Mouse (Mus musculus): ENCODE measurements around the gene Zfp599. TPM values are rescaled to one million over a fixed set of nuclear protein-coding genes. Genes with fewer than 3 reads are reported as not detected.
"Not testable (repeated sequence)": the region's sequence is repeated elsewhere in the genome, so short reads cannot be mapped to it uniquely, and the experiment has no call there.

Zfp599 gene
- polyA plus RNA-seq, 1 experiment from 2014 or later: 7.6 TPM

- Histone ChIP-seq H3K4me3 (no peak overlapping the region), H3K27me3 (no peaks in the 10 kb centered on the region), H3K4me1 (no peaks in the 10 kb centered on the region), H3K9me3 (peaks cover 20% of the 10 kb centered on the region), H3K4me2 (no peak overlapping the region), H3K9ac (no peak overlapping the region), H3K36me3 (peaks cover 51% of the 10 kb centered on the region), H3K27ac (no peak overlapping the region)
- WGBS: 96% methylated on average over 4 of the region's 4 CpGs
- no peak for ATAC-seq (ENCODE audit: insufficient number of reproducible peaks, insufficient read depth, low FRiP score, low TSS enrichment, low read depth)
Measured at GRCm38 (mm10) chr9:22256579-22256978, 3.1 kb downstream of the Zfp599 start.

- Histone ChIP-seq H3K4me1 (no peaks in the 10 kb centered on the region), H3K36me3 (peaks cover 94% of the 10 kb centered on the region), H3K27ac (no peak overlapping the region), H3K4me3 (no peak overlapping the region), H3K9ac (no peak overlapping the region), H3K27me3 (no peaks in the 10 kb centered on the region), H3K9me3 (peaks cover 48% of the 10 kb centered on the region), H3K4me2 (no peak overlapping the region)
- ATAC-seq (ENCODE audit: insufficient number of reproducible peaks, insufficient read depth, low FRiP score, low TSS enrichment, low read depth): no peak
- 88% methylated on average over 2 of the region's 2 CpGs for WGBS
Measured at GRCm38 (mm10) chr9:22244242-22244641, 15.5 kb downstream of the Zfp599 start.

- no peak for ATAC-seq (ENCODE audit: insufficient number of reproducible peaks, insufficient read depth, low FRiP score, low TSS enrichment, low read depth)
- Histone ChIP-seq H3K9ac (no peak overlapping the region), H3K4me2 (no peak overlapping the region), H3K27me3 (no peaks in the 10 kb centered on the region), H3K4me1 (no peaks in the 10 kb centered on the region), H3K36me3 (peaks cover 94% of the 10 kb centered on the region), H3K9me3 (peaks cover 22% of the 10 kb centered on the region), H3K4me3 (no peak overlapping the region), H3K27ac (no peak overlapping the region)
- 93% methylated on average over 4 of the region's 4 CpGs for WGBS
Measured at GRCm38 (mm10) chr9:22240001-22240400, 19.7 kb downstream of the Zfp599 start.

- peaks cover 12% of the 10 kb centered on the region for H3K36me3 ChIP-seq
- no peak for ATAC-seq (ENCODE audit: insufficient number of reproducible peaks, insufficient read depth, low FRiP score, low TSS enrichment, low read depth)
Measured at GRCm38 (mm10) chr9:22230556-22230955, 29.1 kb downstream of the Zfp599 start.

GRCm38 (mm10) chr9:22230061-22230460, 29.6 kb downstream of the Zfp599 start:
- Histone ChIP-seq H3K4me3 (no peak overlapping the region), H3K27ac (no peak overlapping the region), H3K4me1 (no peaks in the 10 kb centered on the region), H3K9ac (no peak overlapping the region), H3K9me3 (no peaks in the 10 kb centered on the region), H3K36me3 (peaks cover 7% of the 10 kb centered on the region), H3K27me3 (no peaks in the 10 kb centered on the region), H3K4me2 (no peak overlapping the region)
- WGBS: 92% methylated on average over 3 of the region's 3 CpGs
- ATAC-seq (ENCODE audit: insufficient number of reproducible peaks, insufficient read depth, low FRiP score, low TSS enrichment, low read depth): no peak

More at GRCm38 (mm10) chr9:22230556-22230955, 29.1 kb downstream of the Zfp599 start:
- H3K27ac ChIP-seq: no peak overlapping the region
- no peaks in the 10 kb centered on the region for H3K9me3 ChIP-seq
- H3K27me3 ChIP-seq: no peaks in the 10 kb centered on the region
- H3K4me3 ChIP-seq: no peak overlapping the region
- H3K4me1 ChIP-seq: no peaks in the 10 kb centered on the region
- H3K4me2 ChIP-seq: no peak overlapping the region
- no peak overlapping the region for H3K9ac ChIP-seq

GRCm38 (mm10) chr9:22229386-22230026, 30.2 kb downstream of the Zfp599 start:
- 0 out of 2 replicates have a peak, but pooled peaks cover 4% of the 10 kb centered on the region for H3K36me3 ChIP-seq
- H3K4me1 ChIP-seq: no peaks in the 10 kb centered on the region
- 88% methylated on average over 7 of the region's 7 CpGs for WGBS
- no peak for ATAC-seq (ENCODE audit: insufficient number of reproducible peaks, insufficient read depth, low FRiP score, low TSS enrichment, low read depth)
- H3K9ac ChIP-seq: no peak overlapping the region
- no peak overlapping the region for H3K4me3 ChIP-seq
- H3K27me3 ChIP-seq: no peaks in the 10 kb centered on the region
- H3K4me2 ChIP-seq: no peak overlapping the region
- H3K9me3 ChIP-seq: no peaks in the 10 kb centered on the region
- H3K27ac ChIP-seq: no peak overlapping the region

- Histone ChIP-seq H3K4me3 (no peak overlapping the region), H3K36me3 (0 out of 2 replicates have a peak, but pooled peaks cover 4% of the 10 kb centered on the region), H3K27me3 (no peaks in the 10 kb centered on the region), H3K9ac (no peak overlapping the region), H3K9me3 (no peaks in the 10 kb centered on the region), H3K4me2 (no peak overlapping the region), H3K27ac (no peak overlapping the region), H3K4me1 (no peaks in the 10 kb centered on the region)
- no peak for ATAC-seq (ENCODE audit: insufficient number of reproducible peaks, insufficient read depth, low FRiP score, low TSS enrichment, low read depth)
- WGBS: 86% methylated on average over 15 of the region's 15 CpGs
Measured at GRCm38 (mm10) chr9:22226846-22227245, 32.8 kb downstream of the Zfp599 start.

GRCm38 (mm10) chr9:22226389-22226673, 33.4 kb downstream of the Zfp599 start:
- not testable (repeated sequence) for ATAC-seq (ENCODE audit: insufficient number of reproducible peaks, insufficient read depth, low FRiP score, low TSS enrichment, low read depth); H3K9me3 ChIP-seq; H3K27me3 ChIP-seq; H3K4me1 ChIP-seq; H3K27ac ChIP-seq; H3K36me3 ChIP-seq
- Histone ChIP-seq H3K9ac (peak overlapping the region; percentile 83), H3K4me2 (peak overlapping the region; percentile 76), H3K4me3 (peak overlapping the region; percentile 77)
- 65% methylated on average over 7 of the region's 7 CpGs for WGBS

GRCm38 (mm10) chr9:22225581-22226388, 33.9 kb downstream of the Zfp599 start, which contains the start of gene Zfp809:
Gene Zfp809 (plus strand): TSS chr9:22225714.
- no peaks in the 10 kb centered on the region for H3K4me1 ChIP-seq
- H3K4me3 ChIP-seq: peak within 1 kb of the TSS; percentile 77
- ATAC-seq (ENCODE audit: insufficient number of reproducible peaks, insufficient read depth, low FRiP score, low TSS enrichment, low read depth): peak; percentile 97
- no peaks in the 10 kb centered on the region for H3K9me3 ChIP-seq
- WGBS: 1% methylated on average over 35 of the region's 35 CpGs
- no peaks in the 10 kb centered on the region for H3K27me3 ChIP-seq
- H3K4me2 ChIP-seq: peak within 1 kb of the TSS; percentile 76
- H3K9ac ChIP-seq: peak within 1 kb of the TSS; percentile 83
- peak within 1 kb of the TSS; percentile 93 for H3K27ac ChIP-seq
- 0 out of 2 replicates have a peak, but pooled peaks cover 4% of the 10 kb centered on the region for H3K36me3 ChIP-seq

- no peaks in the 10 kb centered on the region for H3K27me3 ChIP-seq
- H3K27ac ChIP-seq: peak overlapping the region; percentile 93
- no peaks in the 10 kb centered on the region for H3K4me1 ChIP-seq
- H3K36me3 ChIP-seq: 0 out of 2 replicates have a peak, but pooled peaks cover 4% of the 10 kb centered on the region
- ATAC-seq (ENCODE audit: insufficient number of reproducible peaks, insufficient read depth, low FRiP score, low TSS enrichment, low read depth): peak; percentile 27; the same call in 1 of the 2 replicates
- peak overlapping the region; percentile 83 for H3K9ac ChIP-seq
- peak overlapping the region; percentile 77 for H3K4me3 ChIP-seq
- no peaks in the 10 kb centered on the region for H3K9me3 ChIP-seq
- peak overlapping the region; percentile 76 for H3K4me2 ChIP-seq
- WGBS: 20% methylated on average over 17 of the region's 17 CpGs
Measured at GRCm38 (mm10) chr9:22224536-22225503, 34.9 kb downstream of the Zfp599 start.

- 91% methylated on average over 4 of the region's 4 CpGs for WGBS
- Histone ChIP-seq H3K4me1 (no peaks in the 10 kb centered on the region), H3K27me3 (no peaks in the 10 kb centered on the region), H3K9ac (no peak overlapping the region), H3K9me3 (no peaks in the 10 kb centered on the region), H3K4me2 (no peak overlapping the region), H3K4me3 (no peak overlapping the region), H3K27ac (no peak overlapping the region), H3K36me3 (0 out of 2 replicates have a peak, but pooled peaks cover 4% of the 10 kb centered on the region)
- ATAC-seq (ENCODE audit: insufficient number of reproducible peaks, insufficient read depth, low FRiP score, low TSS enrichment, low read depth): no peak
Measured at GRCm38 (mm10) chr9:22224066-22224465, 35.6 kb downstream of the Zfp599 start.
